Mouse (Mus musculus) testis, adult 2 months (tissue): ENCODE measurements around the gene Nudt5. TPM values are rescaled to one million over a fixed set of nuclear protein-coding genes. Genes with fewer than 3 reads are reported as not detected.

Experiments
- H3K27ac ChIP-seq: fragments of 200-500 bp; 2 replicates; pipeline ENCODE4 v1.5.1; 2012; ENCODE audit warnings: low read depth, low read length; ENCODE audit not compliant: control insufficient read depth, insufficient read depth
- H3K27me3 ChIP-seq: fragments of 200-500 bp; 2 replicates; pipeline ENCODE4 v1.6.1; 2012; ENCODE audit warnings: mild to moderate bottlenecking, low read length, moderate library complexity; ENCODE audit not compliant: control insufficient read depth, insufficient read depth
- H3K36me3 ChIP-seq: fragments of 200-500 bp; 2 replicates; pipeline ENCODE4 v1.6.1; 2012; ENCODE audit warnings: mild to moderate bottlenecking, low read length; ENCODE audit not compliant: control insufficient read depth, insufficient read depth
- H3K4me1 ChIP-seq: fragments of 200-500 bp; 2 replicates; pipeline ENCODE4 v1.6.1; 2012; ENCODE audit warnings: low read length; ENCODE audit not compliant: control insufficient read depth, insufficient read depth
- H3K4me3 ChIP-seq: fragments of 200-500 bp; 2 replicates; pipeline ENCODE4 v1.5.1; 2012; ENCODE audit warnings: low read depth, mild to moderate bottlenecking, low read length, moderate library complexity, mixed read lengths; ENCODE audit not compliant: control insufficient read depth
- CTCF ChIP-seq: fragments of 200-500 bp; IDR thresholded peaks from 2 replicates; pipeline ENCODE4 v1.5.1; 2012; ENCODE audit warnings: low read depth, mild to moderate bottlenecking, inconsistent platforms, low read length, moderate library complexity; ENCODE audit not compliant: control insufficient read depth, insufficient read depth, insufficient replicate concordance
- POLR2A ChIP-seq: fragments of 200-500 bp; IDR thresholded peaks from 2 replicates; pipeline ENCODE4 v1.6.1; 2012; ENCODE audit warnings: low read depth, mild to moderate bottlenecking, inconsistent platforms, low read length, moderate library complexity; ENCODE audit not compliant: control insufficient read depth
- polyA plus RNA-seq: library from polyadenylated mRNA; depleted of rRNA; stranded (reverse); fragments of >200 nt; gene quantifications from 2 replicates; pipeline ENCODE4 v1.2.3, GENCODE M21; 2012

The Nudt5 gene
- polyA plus RNA-seq, 1 experiment: 4.7 TPM

DNA sequence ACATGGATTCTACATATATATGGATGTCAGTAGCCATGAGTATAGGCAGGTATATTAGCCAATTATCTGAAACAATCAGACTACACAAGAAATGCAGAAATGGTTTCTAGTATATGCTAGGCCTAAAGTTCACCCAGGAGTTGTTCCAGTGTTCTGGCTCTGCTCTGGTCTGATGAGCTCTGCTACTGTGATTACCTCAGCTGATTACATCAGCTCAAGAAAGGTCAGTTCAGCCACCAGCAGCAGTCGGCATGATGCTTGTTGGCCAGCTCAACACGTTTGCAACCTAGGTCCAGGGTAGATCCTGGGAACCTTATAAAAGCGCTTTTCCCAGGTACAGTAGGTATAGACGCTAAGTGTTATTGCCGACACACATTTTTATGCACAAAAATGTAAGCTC lies 24.9 kb downstream of the Nudt5 start:
- no peaks in the 10 kb centered on the region for H3K27me3 ChIP-seq
- H3K27ac ChIP-seq: no peak overlapping the region
- no peak overlapping the region for H3K4me3 ChIP-seq
- no peaks in the 10 kb centered on the region for H3K4me1 ChIP-seq
- H3K36me3 ChIP-seq: peaks cover 2% of the 10 kb centered on the region; the same call in 1 of the 2 replicates
- TF ChIP-seq POLR2A (no peak), CTCF (no peak)

DNA sequence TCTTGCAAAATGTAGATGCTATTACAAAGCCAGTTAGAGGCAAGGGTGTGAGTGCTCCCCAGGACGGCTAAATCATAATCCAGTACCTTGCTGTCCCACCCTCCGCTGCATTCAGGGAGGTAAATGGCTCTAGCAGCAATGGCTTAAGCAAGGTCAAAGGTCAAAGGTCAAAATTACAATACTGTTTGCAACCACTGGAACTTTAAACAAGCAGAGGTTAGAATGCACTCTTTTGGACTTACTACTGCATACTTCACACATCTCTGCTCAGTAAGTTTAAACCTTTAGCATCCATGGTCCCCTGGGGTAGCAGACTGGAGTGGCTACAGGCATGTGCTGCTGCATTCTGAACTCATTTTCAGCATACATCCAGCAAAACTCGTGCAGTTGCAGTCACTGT lies 32.6 kb downstream of the Nudt5 start:
- H3K4me3 ChIP-seq: no peak overlapping the region
- H3K36me3 ChIP-seq: no peaks in the 10 kb centered on the region; the same call in none of the 2 replicates
- H3K4me1 ChIP-seq: no peaks in the 10 kb centered on the region
- no peak overlapping the region for H3K27ac ChIP-seq
- no peaks in the 10 kb centered on the region for H3K27me3 ChIP-seq
- no peak for TF ChIP-seq CTCF
- no peak for TF ChIP-seq POLR2A

DNA sequence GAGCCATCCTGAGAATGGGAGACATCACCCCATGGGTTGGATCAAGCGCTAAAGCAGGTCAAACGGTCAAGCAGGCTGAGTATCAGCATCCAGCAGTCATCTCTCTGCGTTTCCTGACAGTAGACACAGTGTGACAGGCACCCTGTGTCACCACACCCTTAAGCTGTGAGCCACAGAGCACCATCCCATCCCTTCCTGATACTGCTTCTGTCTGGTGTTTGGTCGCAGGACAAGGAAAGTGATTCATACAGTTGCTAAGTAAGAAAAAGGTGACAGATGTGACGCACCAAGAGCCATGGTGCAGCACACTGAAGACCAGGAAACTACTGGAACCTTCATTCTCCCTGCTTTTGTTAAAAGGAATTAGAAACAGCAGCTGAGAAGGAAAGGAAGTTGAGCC lies 44.0 kb downstream of the Nudt5 start:
- no peak for TF ChIP-seq CTCF
- TF ChIP-seq POLR2A: no peak
- no peak overlapping the region for H3K27ac ChIP-seq
- H3K36me3 ChIP-seq: peaks cover 5% of the 10 kb centered on the region
- H3K4me3 ChIP-seq: no peak overlapping the region
- no peaks in the 10 kb centered on the region for H3K4me1 ChIP-seq
- no peaks in the 10 kb centered on the region for H3K27me3 ChIP-seq

DNA sequence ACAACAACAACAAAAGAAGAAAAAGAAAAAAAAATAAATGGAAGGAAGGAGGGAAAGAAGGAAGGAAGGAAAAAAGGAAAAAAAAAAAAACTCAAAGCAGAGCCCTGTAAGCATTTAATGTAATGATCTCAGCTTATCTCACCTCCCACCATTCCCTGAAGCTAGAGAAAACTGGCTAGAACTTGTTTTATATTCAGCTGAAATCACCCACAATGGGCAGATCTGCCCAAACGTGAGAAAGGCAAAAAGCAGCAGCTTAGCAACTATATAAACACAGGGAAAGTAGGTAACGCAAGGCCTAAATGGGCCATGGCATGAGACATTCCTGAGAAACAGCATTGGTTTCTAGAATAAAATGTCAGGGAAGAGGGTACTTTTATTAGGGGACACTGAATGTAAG lies 44.6 kb downstream of the Nudt5 start:
- no peak for TF ChIP-seq CTCF
- no peak for TF ChIP-seq POLR2A
- no peak overlapping the region for H3K4me3 ChIP-seq
- no peak overlapping the region for H3K27ac ChIP-seq
- peaks cover 5% of the 10 kb centered on the region for H3K36me3 ChIP-seq
- H3K27me3 ChIP-seq: no peaks in the 10 kb centered on the region
- no peaks in the 10 kb centered on the region for H3K4me1 ChIP-seq

DNA sequence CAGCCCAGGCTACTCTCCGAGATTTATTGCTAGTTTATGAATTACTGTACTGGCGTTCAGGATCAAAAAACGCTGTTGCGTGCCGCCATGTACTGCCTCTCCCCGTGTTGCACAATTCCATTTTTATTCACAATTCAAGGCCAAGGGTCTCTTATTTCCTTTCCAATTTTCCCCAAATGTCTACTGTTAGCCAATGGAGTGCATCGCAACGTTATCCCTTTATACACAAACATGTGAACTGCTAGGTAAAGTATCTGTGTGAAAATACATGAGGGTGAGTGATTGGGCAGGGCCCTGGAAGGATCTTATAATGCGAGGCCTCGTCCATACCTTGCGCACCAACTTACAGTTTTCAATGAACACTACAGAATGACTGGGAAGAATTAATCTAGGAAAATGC lies 49.5 kb downstream of the Nudt5 start:
- Histone ChIP-seq H3K27me3 (no peaks in the 10 kb centered on the region), H3K36me3 (peaks cover 5% of the 10 kb centered on the region; the same call in 1 of the 2 replicates), H3K4me1 (peaks cover 2% of the 10 kb centered on the region; the same call in 1 of the 2 replicates), H3K4me3 (peak overlapping the region; percentile 62), H3K27ac (0 out of 2 replicates have a peak overlapping the region, but pooled peaks have one; percentile 36)
- TF ChIP-seq POLR2A (no peak), CTCF (no peak)

DNA sequence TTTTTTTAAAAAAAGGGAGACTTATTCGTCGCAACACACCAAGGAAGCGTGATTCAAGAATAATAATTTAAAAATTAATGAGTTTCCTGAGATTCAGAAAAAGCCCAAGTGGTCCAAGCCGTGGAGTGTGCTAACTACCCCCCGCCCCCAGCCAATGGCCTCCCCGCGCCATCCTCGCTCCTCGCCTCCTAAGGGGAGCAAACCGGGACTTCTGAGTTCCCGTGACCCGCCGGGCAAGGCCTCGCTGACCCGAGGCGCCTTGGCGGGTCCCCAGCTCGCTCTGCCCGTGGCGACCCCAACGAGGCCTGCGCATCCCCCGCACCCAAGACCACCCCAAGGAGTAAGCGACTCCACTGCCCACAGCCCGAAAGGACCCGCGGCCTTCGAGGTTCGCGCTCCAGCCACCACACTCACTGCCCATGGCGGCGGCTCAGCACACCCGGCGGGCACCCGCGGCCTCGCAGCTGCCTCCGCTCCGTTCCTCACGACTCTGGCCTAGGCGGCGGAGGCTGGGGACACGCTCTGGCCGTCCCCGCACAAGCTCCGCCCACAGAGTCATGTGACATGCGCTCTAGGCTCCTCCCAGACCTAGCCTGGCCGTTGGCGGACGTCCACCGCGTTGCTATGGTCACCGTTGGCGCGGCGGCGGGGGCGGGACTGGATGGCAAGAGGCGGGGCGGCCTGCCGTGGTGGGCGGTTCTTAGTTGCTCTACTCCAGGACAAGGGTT lies 50.2 kb downstream of the Nudt5 start, which contains the start of gene Sec61a2:
Gene Sec61a2, minus strand, starts transcription at position 590 of the 728 bp plus-strand sequence.
- H3K27ac ChIP-seq: peak within 1 kb of the TSS; percentile 91
- TF ChIP-seq CTCF: 0 out of 2 replicates have a peak, but pooled peaks have one; percentile 19
- peak; percentile 100 for TF ChIP-seq POLR2A
- H3K27me3 ChIP-seq: no peaks in the 10 kb centered on the region
- H3K36me3 ChIP-seq: peaks cover 5% of the 10 kb centered on the region; the same call in 1 of the 2 replicates
- H3K4me1 ChIP-seq: peaks cover 2% of the 10 kb centered on the region; the same call in 1 of the 2 replicates
- H3K4me3 ChIP-seq: peak within 1 kb of the TSS; percentile 93

DNA sequence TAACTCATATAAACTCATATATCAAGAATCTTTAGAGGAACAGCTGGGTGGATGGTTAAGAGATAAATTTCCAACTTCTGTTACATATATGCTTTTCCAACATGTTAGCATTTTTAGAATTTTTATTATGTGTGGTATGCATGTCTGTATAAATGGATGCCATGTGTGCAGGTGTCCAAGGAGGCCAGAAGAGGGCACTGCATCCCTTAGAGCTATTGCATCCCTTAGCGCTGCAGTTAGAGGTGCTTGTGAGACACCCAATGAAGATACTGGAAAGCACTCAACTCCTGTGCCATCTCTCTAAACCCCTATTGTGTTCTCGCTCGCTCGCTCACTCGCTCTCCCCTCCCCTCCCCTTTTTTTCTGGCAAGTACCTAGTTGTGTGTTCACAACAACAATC lies 55.3 kb downstream of the Nudt5 start:
- H3K27me3 ChIP-seq: no peaks in the 10 kb centered on the region
- TF ChIP-seq CTCF: peak; percentile 26; the same call in 1 of the 2 replicates
- no peak for TF ChIP-seq POLR2A
- H3K36me3 ChIP-seq: no peaks in the 10 kb centered on the region
- H3K27ac ChIP-seq: no peak overlapping the region
- no peak overlapping the region for H3K4me3 ChIP-seq
- H3K4me1 ChIP-seq: peaks cover 2% of the 10 kb centered on the region; the same call in 1 of the 2 replicates

DNA sequence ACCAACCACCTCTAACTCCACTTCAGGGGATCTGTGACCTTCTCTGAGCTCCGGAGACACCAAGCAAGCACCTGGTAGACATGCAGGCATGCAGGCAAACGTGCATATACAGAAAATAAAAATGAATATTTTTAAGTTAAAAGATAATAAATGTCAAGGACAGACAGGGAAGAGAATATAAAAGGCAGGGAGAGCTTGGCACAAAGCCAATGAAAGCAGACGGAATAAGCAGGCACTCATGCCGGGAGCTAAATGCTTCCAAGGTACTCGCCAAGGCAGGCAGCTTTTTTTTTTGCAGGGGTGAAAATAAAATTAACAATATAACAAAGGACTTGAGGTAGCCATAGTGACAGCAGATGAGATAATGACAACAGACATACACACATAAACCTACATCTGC lies 61.3 kb downstream of the Nudt5 start:
- Histone ChIP-seq H3K27me3 (no peaks in the 10 kb centered on the region), H3K36me3 (no peaks in the 10 kb centered on the region), H3K4me3 (no peak overlapping the region), H3K27ac (no peak overlapping the region), H3K4me1 (no peaks in the 10 kb centered on the region)
- TF ChIP-seq POLR2A (no peak), CTCF (no peak)
